Mouse (Mus musculus): ENCODE measurements around the gene Stx4a. TPM values are rescaled to one million over a fixed set of nuclear protein-coding genes. Genes with fewer than 3 reads are reported as not detected.

The Stx4a gene
- 174 TPM for polyA plus RNA-seq (2017; shearing (Covaris generic))

GRCm38 (mm10) chr7:127824176-127824871 is at the start of gene Stx4a, which contains the start of gene Stx1b:
TSS of gene Stx4a (plus strand) at chr7:127824294.
TSS of gene Stx1b (minus strand) at chr7:127824549.

GRCm38 (mm10) chr7:127776426-127776825 is 47.7 kb upstream of the Stx4a start, which contains the start of gene Setd1a:
TSS of gene Setd1a (plus strand) at chr7:127776670.

GRCm38 (mm10) chr7:127785308-127785707 is 38.8 kb upstream of the Stx4a start, which contains the start of gene Gm49388:
TSS of gene Gm49388 (plus strand) at chr7:127785608.

GRCm38 (mm10) chr7:127800435-127801009 is 23.6 kb upstream of the Stx4a start, which contains the start of gene Hsd3b7:
TSS of gene Hsd3b7 (plus strand) at chr7:127800604.

GRCm38 (mm10) chr7:127876041-127876466 is 52.0 kb downstream of the Stx4a start, which contains the start of gene Zfp646:
TSS of gene Zfp646 (plus strand) at chr7:127876221.

GRCm38 (mm10) chr7:127876467-127877348 is 52.6 kb downstream of the Stx4a start, which contains the start of gene Zfp668:
TSS of gene Zfp668 (minus strand) at chr7:127876828.

GRCm38 (mm10) chr7:127890798-127891197 is 66.7 kb downstream of the Stx4a start, which contains the start of gene Prss53:
TSS of gene Prss53 (minus strand) at chr7:127890970.

GRCm38 (mm10) chr7:127895442-127895841 is 71.3 kb downstream of the Stx4a start, which contains the start of the genes Gm21974 and Vkorc1:
TSS of gene Gm21974 (minus strand) at chr7:127895454.
TSS of gene Vkorc1 (minus strand) at chr7:127895617.

Other genes with a start within 250 kb of the Stx4a start
- 0.48 TPM for gene Ccdc189, start 235.7 kb upstream of the Stx4a start, polyA plus RNA-seq (2017; shearing (Covaris generic))
- gene Rnf40, start 235.5 kb upstream of the Stx4a start, polyA plus RNA-seq (2017; shearing (Covaris generic)): 154 TPM
- 2.3 TPM for gene Zfp629, start 208.5 kb upstream of the Stx4a start, polyA plus RNA-seq (2017; shearing (Covaris generic))
- 8.8 TPM for gene Bcl7c, start 115.4 kb upstream of the Stx4a start, polyA plus RNA-seq (2017; shearing (Covaris generic))
- not detected for gene Ctf1, start 111.6 kb upstream of the Stx4a start, polyA plus RNA-seq (2017; shearing (Covaris generic))
- gene Ctf2, start 92.1 kb upstream of the Stx4a start, polyA plus RNA-seq (2017; shearing (Covaris generic)): not detected
- gene Fbxl19, start 79.8 kb upstream of the Stx4a start, polyA plus RNA-seq (2017; shearing (Covaris generic)): 0.87 TPM
- gene Orai3, start 54.5 kb upstream of the Stx4a start, polyA plus RNA-seq (2017; shearing (Covaris generic)): 31.0 TPM
- gene Setd1a, start 47.6 kb upstream of the Stx4a start, polyA plus RNA-seq (2017; shearing (Covaris generic)): 1.8 TPM
- not detected for gene Gm49388, start 38.7 kb upstream of the Stx4a start, polyA plus RNA-seq (2017; shearing (Covaris generic))
- 2.5 TPM for gene Hsd3b7, start 23.7 kb upstream of the Stx4a start, polyA plus RNA-seq (2017; shearing (Covaris generic))
- 0.15 TPM for gene Stx1b, start 255 bp downstream of the Stx4a start, polyA plus RNA-seq (2017; shearing (Covaris generic))
- 57.7 TPM for gene Zfp646, start 51.9 kb downstream of the Stx4a start, polyA plus RNA-seq (2017; shearing (Covaris generic))
- 19.7 TPM for gene Zfp668, start 52.5 kb downstream of the Stx4a start, polyA plus RNA-seq (2017; shearing (Covaris generic))
- 0.94 TPM for gene Prss53, start 66.7 kb downstream of the Stx4a start, polyA plus RNA-seq (2017; shearing (Covaris generic))
- not detected for gene Gm21974, start 71.2 kb downstream of the Stx4a start, polyA plus RNA-seq (2017; shearing (Covaris generic))
- 63.8 TPM for gene Vkorc1, start 71.3 kb downstream of the Stx4a start, polyA plus RNA-seq (2017; shearing (Covaris generic))
- gene Bckdk, start 79.8 kb downstream of the Stx4a start, polyA plus RNA-seq (2017; shearing (Covaris generic)): 62.3 TPM
- gene Kat8, start 88.2 kb downstream of the Stx4a start, polyA plus RNA-seq (2017; shearing (Covaris generic)): 57.8 TPM
- gene Prss8, start 105.8 kb downstream of the Stx4a start, polyA plus RNA-seq (2017; shearing (Covaris generic)): not detected
- gene Prss36, start 122.4 kb downstream of the Stx4a start, polyA plus RNA-seq (2017; shearing (Covaris generic)): 4.9 TPM
- 203 TPM for gene Fus, start 143.2 kb downstream of the Stx4a start, polyA plus RNA-seq (2017; shearing (Covaris generic))
- 357 TPM for gene Pycard, start 169.6 kb downstream of the Stx4a start, polyA plus RNA-seq (2017; shearing (Covaris generic))
- not detected for gene Trim72, start 179.7 kb downstream of the Stx4a start, polyA plus RNA-seq (2017; shearing (Covaris generic))
- 1.6 TPM for gene Itgam, start 238.3 kb downstream of the Stx4a start, polyA plus RNA-seq (2017; shearing (Covaris generic))
- gene Gm49368, start 238.4 kb downstream of the Stx4a start, polyA plus RNA-seq (2017; shearing (Covaris generic)): not detected

All from CD4-positive, CD25-positive, alpha-beta regulatory T cell, adult 9 weeks (primary cell).